Mouse (Mus musculus) retina, embryonic 14.5 days (tissue): Measurements from ENCODE around the gene Ngef.

ENCODE experiments used
- DNase-seq: peaks from one replicate; pipeline ENCODE4 v3.0.0-alpha.2; 2015; ENCODE audit warnings: low spot score

Gene Ngef

GRCm38 (mm10) chr1:87573800-87574215 is at the start of gene Ngef:
Gene Ngef (minus strand): TSS chr1:87573870.
- no peak for DNase-seq

- peak; percentile 12 for DNase-seq
Measured at GRCm38 (mm10) chr1:87621858-87622279, 48.2 kb upstream of the Ngef start.

GRCm38 (mm10) chr1:87621146-87621857 is 47.6 kb upstream of the Ngef start:
- DNase-seq: no peak

- no peak for DNase-seq
Measured at GRCm38 (mm10) chr1:87620693-87621092, 47.0 kb upstream of the Ngef start.

- DNase-seq: no peak
Measured at GRCm38 (mm10) chr1:87620211-87620668, 46.6 kb upstream of the Ngef start, which contains the start of gene Inpp5d. Gene Inpp5d (plus strand): TSS chr1:87620312.

GRCm38 (mm10) chr1:87614576-87615295 is 41.1 kb upstream of the Ngef start:
- no peak for DNase-seq

GRCm38 (mm10) chr1:87608416-87609046 is 34.9 kb upstream of the Ngef start:
- DNase-seq: peak; percentile 79

GRCm38 (mm10) chr1:87607385-87608091 is 33.9 kb upstream of the Ngef start:
- no peak for DNase-seq

- DNase-seq: no peak
Measured at GRCm38 (mm10) chr1:87605296-87605695, 31.6 kb upstream of the Ngef start.

- no peak for DNase-seq
Measured at GRCm38 (mm10) chr1:87603389-87603788, 29.7 kb upstream of the Ngef start.

GRCm38 (mm10) chr1:87601801-87602200 is 28.1 kb upstream of the Ngef start:
- no peak for DNase-seq

GRCm38 (mm10) chr1:87600533-87600932 is 26.9 kb upstream of the Ngef start:
- no peak for DNase-seq

- DNase-seq: no peak
Measured at GRCm38 (mm10) chr1:87594671-87595070, 21.0 kb upstream of the Ngef start.

GRCm38 (mm10) chr1:87594261-87594660 is 20.6 kb upstream of the Ngef start:
- no peak for DNase-seq

- no peak for DNase-seq
Measured at GRCm38 (mm10) chr1:87589980-87590379, 16.3 kb upstream of the Ngef start.

GRCm38 (mm10) chr1:87589162-87589561 is 15.5 kb upstream of the Ngef start:
- DNase-seq: no peak

- peak; percentile 59 for DNase-seq
Measured at GRCm38 (mm10) chr1:87580824-87581223, 7.2 kb upstream of the Ngef start.

- DNase-seq: no peak
Measured at GRCm38 (mm10) chr1:87578965-87579364, 5.3 kb upstream of the Ngef start.

- no peak for DNase-seq
Measured at GRCm38 (mm10) chr1:87574785-87575184, 1.1 kb upstream of the Ngef start.

- DNase-seq: peak; percentile 29
Measured at GRCm38 (mm10) chr1:87574353-87574752, 683 bp upstream of the Ngef start.

GRCm38 (mm10) chr1:87573261-87573660 is 409 bp downstream of the Ngef start:
- no peak for DNase-seq

GRCm38 (mm10) chr1:87568398-87568797 is 5.3 kb downstream of the Ngef start:
- peak; percentile 43 for DNase-seq
